Mouse (Mus musculus): ENCODE results near the gene Iqcf3. TPM values are rescaled to one million over a fixed set of nuclear protein-coding genes. Genes with fewer than 3 reads are reported as not detected.

Iqcf3 gene
- polyA plus RNA-seq, 1 experiment = not detected

GRCm38 (mm10) chr9:106460401-106461025 lies 100.9 kb downstream of the Iqcf3 start:
- WGBS = 84% methylated on average over 18 of the region's 18 CpGs
- no peaks in the 10 kb centered on the region for H3K4me1 ChIP-seq (ENCODE audit: control insufficient read depth, insufficient read depth, low read length)
- no peak overlapping the region for H3K27ac ChIP-seq (ENCODE audit: control insufficient read depth, insufficient read depth, low read depth, low read length, poor library complexity)
- TF ChIP-seq POLR2A (IDR thresholded peaks at IDR 0.05; ENCODE audit: borderline replicate concordance, control insufficient read depth, low read depth, low read length) (no peak), CTCF (IDR thresholded peaks at IDR 0.05; ENCODE audit: control insufficient read depth, insufficient read depth, low read length) (no peak)
- H3K4me3 ChIP-seq (replicated peaks; ENCODE audit: control insufficient read depth, low read depth, low read length) = no peak overlapping the region

DNA sequence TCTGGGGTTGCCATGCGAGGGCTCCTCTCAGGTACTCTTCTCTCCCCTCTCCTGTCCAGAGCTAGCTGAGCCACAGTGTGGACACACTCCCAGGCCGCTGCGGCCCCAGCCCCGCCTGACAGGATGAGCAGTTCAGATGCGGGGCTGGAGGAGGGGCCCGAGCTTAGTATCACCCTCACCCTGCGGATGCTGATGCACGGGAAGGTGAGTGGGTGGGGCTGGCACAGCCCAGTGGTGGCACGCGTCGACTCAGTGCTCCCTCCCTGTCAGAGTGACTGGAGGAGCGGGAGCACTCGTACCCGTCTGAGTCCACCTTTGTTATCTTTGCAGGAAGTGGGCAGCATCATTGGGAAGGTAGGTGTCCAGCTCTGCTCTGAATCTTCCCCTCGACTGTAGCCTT lies 101.5 kb downstream of the Iqcf3 start:
- 86% methylated on average over 15 of the region's 15 CpGs for WGBS
- no peak overlapping the region for H3K27ac ChIP-seq (ENCODE audit: control insufficient read depth, insufficient read depth, low read depth, low read length, poor library complexity)
- TF ChIP-seq CTCF (IDR thresholded peaks at IDR 0.05; ENCODE audit: control insufficient read depth, insufficient read depth, low read length) (no peak), POLR2A (IDR thresholded peaks at IDR 0.05; ENCODE audit: borderline replicate concordance, control insufficient read depth, low read depth, low read length) (no peak)
- no peaks in the 10 kb centered on the region for H3K4me1 ChIP-seq (ENCODE audit: control insufficient read depth, insufficient read depth, low read length)
- no peak overlapping the region for H3K4me3 ChIP-seq (replicated peaks; ENCODE audit: control insufficient read depth, low read depth, low read length)

- WGBS = 77% methylated on average over 5 of the region's 5 CpGs
- no peak for TF ChIP-seq POLR2A (IDR thresholded peaks at IDR 0.05; ENCODE audit: borderline replicate concordance, control insufficient read depth, low read depth, low read length)
- TF ChIP-seq CTCF (IDR thresholded peaks at IDR 0.05; ENCODE audit: control insufficient read depth, insufficient read depth, low read length) = no peak
Observed at GRCm38 (mm10) chr9:106457920-106458319, 103.5 kb downstream of the Iqcf3 start.

DNA sequence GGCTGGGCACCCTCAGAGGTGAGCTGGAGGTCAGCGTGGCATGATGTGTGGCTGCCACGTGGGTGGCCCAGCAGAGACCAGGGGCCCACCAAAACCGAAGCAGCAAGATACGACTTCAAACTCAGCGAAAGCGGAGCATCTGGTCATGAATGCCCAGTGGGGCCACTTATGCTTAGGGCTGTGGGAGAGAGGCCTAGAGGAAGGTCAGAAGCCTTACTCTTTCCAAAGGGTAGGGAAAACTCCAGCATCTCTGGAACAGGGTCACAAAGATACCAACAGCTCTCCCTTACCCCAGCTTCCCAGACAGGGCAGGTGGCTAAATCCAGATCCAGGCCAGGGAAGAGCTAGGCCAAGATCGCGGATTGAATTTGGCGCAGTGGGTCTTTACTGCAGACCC lies 104.3 kb downstream of the Iqcf3 start:
- TF ChIP-seq POLR2A (IDR thresholded peaks at IDR 0.05; ENCODE audit: borderline replicate concordance, control insufficient read depth, low read depth, low read length) (no peak), CTCF (IDR thresholded peaks at IDR 0.05; ENCODE audit: control insufficient read depth, insufficient read depth, low read length) (no peak)
- H3K4me3 ChIP-seq (replicated peaks; ENCODE audit: control insufficient read depth, low read depth, low read length) = no peak overlapping the region
- no peak overlapping the region for H3K27ac ChIP-seq (ENCODE audit: control insufficient read depth, insufficient read depth, low read depth, low read length, poor library complexity)
- H3K4me1 ChIP-seq (ENCODE audit: control insufficient read depth, insufficient read depth, low read length) = no peaks in the 10 kb centered on the region
- 93% methylated on average over 9 of the region's 9 CpGs for WGBS

More at GRCm38 (mm10) chr9:106457920-106458319, 103.5 kb downstream of the Iqcf3 start:
- H3K4me1 ChIP-seq (ENCODE audit: control insufficient read depth, insufficient read depth, low read length) = no peaks in the 10 kb centered on the region
- no peak overlapping the region for H3K27ac ChIP-seq (ENCODE audit: control insufficient read depth, insufficient read depth, low read depth, low read length, poor library complexity)
- no peak overlapping the region for H3K4me3 ChIP-seq (replicated peaks; ENCODE audit: control insufficient read depth, low read depth, low read length)

- H3K27ac ChIP-seq (ENCODE audit: control insufficient read depth, insufficient read depth, low read depth, low read length, poor library complexity) = no peak overlapping the region
- no peak overlapping the region for H3K4me3 ChIP-seq (replicated peaks; ENCODE audit: control insufficient read depth, low read depth, low read length)
- TF ChIP-seq POLR2A (IDR thresholded peaks at IDR 0.05; ENCODE audit: borderline replicate concordance, control insufficient read depth, low read depth, low read length) (no peak), CTCF (IDR thresholded peaks at IDR 0.05; ENCODE audit: control insufficient read depth, insufficient read depth, low read length) (no peak)
- WGBS = 81% methylated on average over 15 of the region's 15 CpGs
- no peaks in the 10 kb centered on the region for H3K4me1 ChIP-seq (ENCODE audit: control insufficient read depth, insufficient read depth, low read length)
Observed at GRCm38 (mm10) chr9:106456325-106457162, 104.9 kb downstream of the Iqcf3 start.

- no peak for TF ChIP-seq POLR2A (IDR thresholded peaks at IDR 0.05; ENCODE audit: borderline replicate concordance, control insufficient read depth, low read depth, low read length)
- no peak for TF ChIP-seq CTCF (IDR thresholded peaks at IDR 0.05; ENCODE audit: control insufficient read depth, insufficient read depth, low read length)
- 73% methylated on average over 17 of the region's 17 CpGs for WGBS
- Histone ChIP-seq H3K27ac (ENCODE audit: control insufficient read depth, insufficient read depth, low read depth, low read length, poor library complexity) (no peak overlapping the region), H3K4me3 (replicated peaks; ENCODE audit: control insufficient read depth, low read depth, low read length) (no peak overlapping the region), H3K4me1 (ENCODE audit: control insufficient read depth, insufficient read depth, low read length) (no peaks in the 10 kb centered on the region)
Observed at GRCm38 (mm10) chr9:106454888-106455681, 106.3 kb downstream of the Iqcf3 start.

- no peak overlapping the region for H3K4me3 ChIP-seq (replicated peaks; ENCODE audit: control insufficient read depth, low read depth, low read length)
- H3K4me1 ChIP-seq (ENCODE audit: control insufficient read depth, insufficient read depth, low read length) = no peaks in the 10 kb centered on the region
- TF ChIP-seq CTCF (IDR thresholded peaks at IDR 0.05; ENCODE audit: control insufficient read depth, insufficient read depth, low read length) = no peak
- TF ChIP-seq POLR2A (IDR thresholded peaks at IDR 0.05; ENCODE audit: borderline replicate concordance, control insufficient read depth, low read depth, low read length) = no peak
- H3K27ac ChIP-seq (ENCODE audit: control insufficient read depth, insufficient read depth, low read depth, low read length, poor library complexity) = no peak overlapping the region
- WGBS = 26% methylated on average over 20 of the region's 20 CpGs
Observed at GRCm38 (mm10) chr9:106454071-106454761, 107.2 kb downstream of the Iqcf3 start.

Data from bone marrow, adult 2 months (tissue).